Mouse (Mus musculus): ENCODE results near the gene Mfsd4b4.
"Not testable (repeated sequence)": the region's sequence is repeated elsewhere in the genome, so short reads cannot be mapped to it uniquely, and the experiment has no call there.

Gene Mfsd4b4

GRCm38 (mm10) chr10:39898874-39899371 is at the start of gene Mfsd4b4:
TSS of gene Mfsd4b4 (minus strand) at chr10:39899238.
- peak; percentile 95 for DNase-seq (ENCODE audit: low read depth, low spot score)

DNA sequence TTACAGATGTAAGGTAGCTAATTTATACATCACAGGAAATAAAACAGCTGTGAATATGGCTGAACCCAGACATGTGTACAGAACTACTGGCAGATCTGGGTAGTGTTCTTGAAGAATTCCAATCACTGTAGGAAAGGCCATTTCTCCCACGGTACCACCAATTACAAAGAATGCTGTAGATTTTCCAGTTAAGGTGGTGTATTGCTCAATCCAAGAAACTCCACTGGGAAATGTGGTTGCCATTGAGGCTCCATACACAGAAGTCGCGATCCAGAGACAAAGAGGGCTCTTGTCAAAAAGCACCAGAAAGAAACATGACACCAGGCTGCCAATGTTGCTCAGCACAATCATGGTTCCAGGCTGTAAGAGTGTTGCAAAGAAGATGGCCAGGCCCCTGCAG is 48.2 kb upstream of the Mfsd4b4 start:
- not testable (repeated sequence) for DNase-seq (ENCODE audit: low read depth, low spot score)

GRCm38 (mm10) chr10:39936553-39936952 is 37.5 kb upstream of the Mfsd4b4 start:
- DNase-seq (ENCODE audit: low read depth, low spot score), result no peak

DNA sequence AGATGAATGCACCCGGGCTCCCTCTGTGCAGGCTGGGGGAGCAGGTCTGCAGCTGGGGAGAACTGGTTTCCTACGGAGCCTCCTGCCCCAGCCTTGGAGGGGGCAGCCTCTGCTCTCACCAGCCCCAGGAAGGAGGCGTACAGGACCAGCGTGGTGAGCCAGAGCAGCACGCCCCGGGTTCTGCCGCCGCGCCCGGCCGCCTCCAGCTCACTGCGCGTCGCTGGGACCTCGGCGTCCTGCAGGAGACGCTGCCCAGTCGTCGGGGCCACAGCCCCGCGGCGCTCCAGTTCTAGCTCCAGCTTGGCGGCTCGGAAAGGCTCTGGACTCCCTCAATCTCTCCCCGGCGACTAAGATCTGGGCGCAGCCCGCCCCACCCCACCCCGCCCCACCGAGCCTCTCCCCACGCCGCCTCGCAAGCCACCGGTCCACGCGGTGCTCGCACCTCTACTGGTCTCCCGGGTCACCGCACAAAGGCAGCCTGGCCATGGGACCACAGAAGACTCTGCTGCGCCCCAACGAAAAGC is 27.6 kb upstream of the Mfsd4b4 start, which contains the start of gene Mfsd4b2:
Gene Mfsd4b2 (minus strand): TSS at position 308 of the 524 bp plus-strand sequence.
- peak; percentile 35 for DNase-seq (ENCODE audit: low read depth, low spot score)

GRCm38 (mm10) chr10:39924556-39924955 is 25.5 kb upstream of the Mfsd4b4 start:
- DNase-seq (ENCODE audit: low read depth, low spot score), result not testable (repeated sequence)

- DNase-seq (ENCODE audit: low read depth, low spot score), result no peak
Observed at GRCm38 (mm10) chr10:39912616-39913015, 13.6 kb upstream of the Mfsd4b4 start.

DNA sequence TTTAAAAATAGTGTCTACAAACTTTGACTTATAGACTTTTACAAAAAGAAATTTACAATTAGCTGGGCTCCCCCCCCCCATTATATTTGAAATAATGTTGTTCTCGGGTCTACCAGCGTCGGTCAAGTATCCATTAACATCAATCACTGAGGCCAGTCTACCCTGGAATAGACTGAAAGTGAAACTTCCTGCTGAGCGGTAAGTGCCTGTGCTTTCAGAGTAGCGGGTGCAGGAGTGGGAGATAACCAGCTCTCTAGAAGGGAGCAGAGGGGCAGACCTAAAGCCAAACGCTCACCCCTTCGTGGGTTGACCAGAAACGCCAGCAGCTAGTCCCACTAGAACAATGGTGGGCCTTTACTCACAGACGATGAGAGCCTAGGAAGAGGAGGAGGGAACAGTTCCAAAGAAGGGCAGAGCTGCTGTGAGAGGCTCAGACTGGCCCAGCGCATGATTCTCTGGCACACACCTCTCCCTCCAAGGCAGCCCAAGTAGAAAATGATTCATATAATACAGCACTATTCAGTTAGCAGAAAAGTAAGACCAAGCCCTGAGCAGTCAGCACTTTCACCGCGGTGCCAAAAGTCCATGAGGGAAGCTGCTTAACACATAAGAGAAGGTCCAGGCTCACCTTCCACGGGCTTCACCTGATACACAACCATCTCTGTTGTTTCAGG is 9.9 kb upstream of the Mfsd4b4 start:
- DNase-seq (ENCODE audit: low read depth, low spot score), result peak; percentile 8

DNA sequence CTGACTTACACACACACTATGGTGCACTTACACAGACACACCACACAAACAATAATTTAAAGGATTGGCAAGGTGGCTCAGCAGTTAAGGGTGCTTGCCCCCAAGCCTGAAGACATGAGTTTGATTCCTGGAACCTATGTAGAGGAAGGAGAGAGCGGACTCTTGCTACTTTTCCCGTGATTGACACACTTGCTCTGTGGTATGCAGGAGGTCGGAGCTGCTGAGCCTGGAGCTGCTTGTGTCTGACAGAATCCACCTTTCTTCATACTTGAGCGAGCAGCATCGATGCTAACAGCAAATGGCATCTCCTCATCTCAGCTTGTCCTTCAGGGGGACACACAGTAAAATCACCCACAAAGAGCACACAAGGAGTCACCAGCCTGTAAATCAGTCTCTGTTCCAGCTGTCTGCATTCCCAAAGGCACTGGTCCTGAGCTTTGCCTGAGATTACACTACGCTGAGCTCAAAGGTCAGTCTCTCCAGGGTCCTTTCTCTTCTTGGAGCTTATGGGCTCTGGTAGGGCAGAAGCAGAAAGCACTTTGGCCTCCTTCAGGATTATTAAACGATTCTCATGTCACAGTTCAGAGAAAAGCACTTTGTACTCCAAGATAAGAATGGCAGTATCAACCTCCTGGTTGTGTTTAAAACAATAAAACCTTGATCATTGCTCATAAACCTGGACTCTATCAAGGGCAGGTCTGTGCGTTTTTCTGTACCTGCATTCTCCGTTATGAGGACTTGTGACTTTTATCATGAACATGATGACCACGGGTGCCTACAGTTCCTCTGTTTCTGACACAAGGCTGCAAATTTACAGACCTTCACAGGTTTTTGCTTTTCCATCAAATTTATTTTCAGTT is 8.0 kb upstream of the Mfsd4b4 start:
- no peak for DNase-seq (ENCODE audit: low read depth, low spot score)

DNA sequence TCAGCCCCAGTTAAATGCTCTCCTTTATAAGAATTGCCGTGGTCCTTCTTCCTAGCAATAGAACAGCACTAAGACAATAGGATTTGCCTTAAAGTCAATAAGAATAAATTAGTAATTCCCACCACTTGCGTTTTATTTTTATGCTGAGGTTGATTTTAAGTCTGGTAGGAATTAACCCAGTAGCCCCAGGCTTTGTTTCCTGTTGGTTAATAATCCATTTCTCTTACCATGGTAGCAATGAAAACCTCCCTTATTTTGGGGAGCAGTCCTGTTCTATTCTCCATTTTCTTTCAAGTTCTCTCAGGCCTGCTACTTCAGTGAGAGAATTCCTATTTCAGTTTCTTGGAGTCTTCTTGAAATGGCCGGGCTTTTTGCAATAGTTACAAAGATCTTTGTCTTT is 5.2 kb upstream of the Mfsd4b4 start:
- no peak for DNase-seq (ENCODE audit: low read depth, low spot score)

- peak; percentile 56 for DNase-seq (ENCODE audit: low read depth, low spot score)
Observed at GRCm38 (mm10) chr10:39896503-39896902, 2.5 kb downstream of the Mfsd4b4 start.

DNA sequence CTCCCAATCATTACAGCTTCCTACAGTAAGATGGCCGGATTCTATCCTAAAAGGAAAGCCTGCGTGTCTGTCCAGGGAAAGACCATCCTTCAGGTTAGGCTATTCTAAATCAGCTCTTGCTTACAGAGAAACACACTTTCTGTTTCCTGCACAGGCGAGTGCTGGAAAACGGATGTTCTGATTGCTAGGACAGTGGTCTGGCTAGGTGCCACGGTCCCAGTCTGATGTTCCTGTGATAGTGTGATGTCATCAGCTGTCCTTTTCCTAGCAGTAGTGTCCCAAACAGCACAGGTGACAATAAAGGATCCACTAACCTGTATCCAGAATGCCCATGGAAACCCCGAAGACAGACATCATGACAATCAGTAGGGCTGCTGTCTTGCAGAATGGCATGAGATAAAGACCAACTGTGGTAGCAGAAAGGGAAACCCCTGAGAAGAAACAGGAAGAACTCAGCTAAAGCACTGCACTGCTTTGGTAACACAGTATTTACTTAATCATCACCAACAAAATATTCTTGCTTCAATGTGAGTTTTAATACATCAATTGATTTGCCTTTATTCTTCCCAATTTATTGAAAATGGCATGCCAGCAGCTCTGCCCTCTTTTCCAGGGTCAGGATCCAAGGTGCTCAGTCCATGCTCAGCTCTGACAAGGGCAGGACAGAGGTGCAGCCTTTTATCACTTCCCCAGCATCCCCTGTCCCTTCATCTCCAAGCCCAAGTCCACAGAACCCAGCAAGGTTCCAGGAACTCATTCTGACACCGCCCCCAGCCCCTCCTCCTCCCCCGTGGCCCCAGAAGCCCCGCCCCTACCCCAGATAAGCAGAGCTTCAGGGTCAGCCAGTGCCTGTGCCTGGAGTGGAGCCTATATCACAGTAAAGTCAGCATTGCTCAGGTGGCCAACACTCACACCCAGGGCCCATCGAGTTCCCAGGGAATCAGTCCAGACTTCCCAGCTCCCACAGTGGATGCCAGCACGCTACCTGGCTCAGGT is 5.0 kb downstream of the Mfsd4b4 start:
- peak; percentile 24 for DNase-seq (ENCODE audit: low read depth, low spot score)

GRCm38 (mm10) chr10:39888621-39889020 is 10.4 kb downstream of the Mfsd4b4 start:
- no peak for DNase-seq (ENCODE audit: low read depth, low spot score)

DNA sequence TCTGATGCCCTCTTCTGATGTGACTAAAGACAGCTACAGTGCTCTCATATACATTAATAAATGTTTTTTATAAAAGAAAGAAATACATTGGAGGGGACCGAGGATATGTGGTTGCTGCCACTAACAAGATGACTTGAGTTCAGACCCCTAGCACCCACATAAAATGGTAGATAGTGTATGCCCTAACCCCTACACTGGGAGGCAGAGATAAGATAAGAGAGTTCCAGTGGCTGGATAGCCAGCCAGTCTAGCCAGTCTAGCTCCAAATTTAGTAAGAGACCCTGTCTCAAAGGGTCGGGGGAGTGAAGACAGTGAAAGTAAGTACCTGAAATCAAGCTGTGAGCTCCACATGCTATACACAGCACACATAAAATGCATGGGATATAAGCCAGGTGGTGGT is 33.5 kb downstream of the Mfsd4b4 start:
- DNase-seq (ENCODE audit: low read depth, low spot score), result no peak

GRCm38 (mm10) chr10:39842621-39843020 is 56.4 kb downstream of the Mfsd4b4 start:
- no peak for DNase-seq (ENCODE audit: low read depth, low spot score)

All from ZHBTc4 (cell line).